Mouse (Mus musculus) testis, adult 10 weeks (tissue): ENCODE data around the gene Pknox2. TPM values are rescaled to one million over a fixed set of nuclear protein-coding genes. Genes with fewer than 3 reads are reported as not detected.

Experiments
- polyA plus RNA-seq: library from polyadenylated mRNA; stranded (reverse); fragments of 350-450 nt; fragmentation: Illumina TruSeq; extraction: RNeasy Lipid Tissue Mini Kit (QIAGEN cat#74804); gene quantifications from one replicate; pipeline ENCODE4 v1.2.3, GENCODE M21; 2014; ENCODE audit warnings: low read depth, low replicate concordance

The Pknox2 gene
- 24.7 TPM for polyA plus RNA-seq

GRCm38 (mm10) chr9:37147359-37147685 is at the start of gene Pknox2:
Pknox2 (minus strand) TSS chr9:37147407.

Other genes starting within 250 kb of the Pknox2 start
- 8.6 TPM for gene Tmem218, start 60.8 kb upstream of the Pknox2 start, polyA plus RNA-seq
- 3.3 TPM for gene Slc37a2, start 108.3 kb upstream of the Pknox2 start, polyA plus RNA-seq
- gene Ccdc15, start 201.0 kb upstream of the Pknox2 start, polyA plus RNA-seq, result 35.5 TPM
- gene Hepacam, start 219.9 kb upstream of the Pknox2 start, polyA plus RNA-seq, result 5.7 TPM